Mouse (Mus musculus): ENCODE measurements around the gene Nsf. TPM values are rescaled to one million over a fixed set of nuclear protein-coding genes. Genes with fewer than 3 reads are reported as not detected.

The Nsf gene
- polyA plus RNA-seq, 1 experiment from 2014 or later: 49.6 TPM

DNA sequence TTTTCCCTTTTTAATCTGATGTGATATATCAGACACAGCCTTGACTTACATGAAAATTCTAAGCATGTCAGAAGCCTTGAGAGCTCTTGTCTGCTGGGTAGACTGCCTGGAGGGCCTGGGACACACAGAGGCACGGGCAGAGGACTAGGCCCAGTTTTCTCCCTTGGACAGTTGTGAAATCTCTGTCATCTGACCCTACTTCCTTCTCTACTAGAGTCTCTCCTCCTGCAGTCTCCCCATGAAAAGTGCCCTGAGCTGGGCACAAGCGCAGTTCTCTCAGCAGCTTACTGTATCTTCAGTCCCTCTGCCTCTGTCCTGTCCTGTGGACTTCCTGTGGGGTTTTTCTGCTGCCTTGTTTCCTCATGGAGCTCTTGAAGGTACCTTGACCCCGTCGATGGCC lies 25.5 kb upstream of the Nsf start:
- 85% methylated on average over 4 of the region's 4 CpGs for WGBS
- Histone ChIP-seq H3K27me3 (no peaks in the 10 kb centered on the region), H3K4me1 (no peaks in the 10 kb centered on the region), H3K9ac (no peak overlapping the region), H3K36me3 (peaks cover 72% of the 10 kb centered on the region), H3K4me3 (no peak overlapping the region), H3K4me2 (no peak overlapping the region), H3K27ac (no peak overlapping the region), H3K9me3 (no peaks in the 10 kb centered on the region)
- no peak for ATAC-seq (ENCODE audit: borderline replicate concordance, extremely low read depth, low FRiP score, low TSS enrichment)

DNA sequence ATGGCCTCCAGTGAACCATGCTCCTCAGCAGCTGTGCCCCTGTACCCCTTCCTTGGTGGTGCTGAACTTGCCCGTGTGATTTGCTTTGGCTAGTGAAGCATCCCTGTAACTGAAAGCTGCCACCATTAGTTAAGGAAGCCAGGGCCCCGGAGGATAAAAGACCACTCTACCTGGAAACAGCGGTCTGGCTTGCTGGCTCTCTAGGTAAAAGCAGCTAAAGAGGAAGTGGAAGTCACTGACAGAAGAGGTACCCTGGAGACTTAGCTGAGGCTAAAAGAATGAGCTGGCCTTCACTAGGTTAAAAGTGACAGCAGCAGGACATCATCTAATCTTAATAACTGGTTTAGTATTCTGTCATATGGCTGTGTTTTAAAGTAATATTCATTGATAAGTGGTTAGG lies 17.0 kb upstream of the Nsf start:
- H3K9ac ChIP-seq: no peak overlapping the region
- H3K4me1 ChIP-seq: peaks cover 14% of the 10 kb centered on the region
- no peaks in the 10 kb centered on the region for H3K27me3 ChIP-seq
- H3K9me3 ChIP-seq: no peaks in the 10 kb centered on the region
- H3K4me2 ChIP-seq: no peak overlapping the region
- 84% methylated on average over 3 of the region's 3 CpGs for WGBS
- no peak overlapping the region for H3K4me3 ChIP-seq
- H3K36me3 ChIP-seq: peaks cover 30% of the 10 kb centered on the region
- H3K27ac ChIP-seq: no peak overlapping the region
- ATAC-seq (ENCODE audit: borderline replicate concordance, extremely low read depth, low FRiP score, low TSS enrichment): no peak

DNA sequence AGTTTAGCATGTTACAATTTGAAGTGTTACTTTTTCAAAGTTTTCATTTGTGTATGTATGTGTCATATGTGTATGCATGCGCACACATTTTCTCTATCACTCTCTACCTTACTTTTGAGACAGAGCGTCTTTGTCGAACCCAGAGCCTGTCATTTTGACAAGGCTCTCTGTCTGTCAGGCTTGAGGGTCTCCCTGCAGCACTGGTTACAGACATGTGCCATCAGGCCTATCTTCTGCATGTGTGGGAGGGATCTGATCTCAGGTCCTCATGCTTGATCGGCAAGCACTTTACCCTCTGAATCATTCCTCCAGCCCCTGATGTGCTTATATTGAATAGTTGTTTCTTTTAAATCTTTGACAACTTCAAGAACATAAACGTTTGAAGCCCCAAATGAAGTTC lies 15.4 kb upstream of the Nsf start:
- H3K4me3 ChIP-seq: no peak overlapping the region
- H3K27me3 ChIP-seq: no peaks in the 10 kb centered on the region
- WGBS: 88% methylated on average over 5 of the region's 5 CpGs
- H3K4me2 ChIP-seq: no peak overlapping the region
- no peak for ATAC-seq (ENCODE audit: borderline replicate concordance, extremely low read depth, low FRiP score, low TSS enrichment)
- H3K36me3 ChIP-seq: peaks cover 17% of the 10 kb centered on the region
- peaks cover 14% of the 10 kb centered on the region for H3K4me1 ChIP-seq
- H3K27ac ChIP-seq: no peak overlapping the region
- H3K9me3 ChIP-seq: no peaks in the 10 kb centered on the region
- H3K9ac ChIP-seq: no peak overlapping the region

DNA sequence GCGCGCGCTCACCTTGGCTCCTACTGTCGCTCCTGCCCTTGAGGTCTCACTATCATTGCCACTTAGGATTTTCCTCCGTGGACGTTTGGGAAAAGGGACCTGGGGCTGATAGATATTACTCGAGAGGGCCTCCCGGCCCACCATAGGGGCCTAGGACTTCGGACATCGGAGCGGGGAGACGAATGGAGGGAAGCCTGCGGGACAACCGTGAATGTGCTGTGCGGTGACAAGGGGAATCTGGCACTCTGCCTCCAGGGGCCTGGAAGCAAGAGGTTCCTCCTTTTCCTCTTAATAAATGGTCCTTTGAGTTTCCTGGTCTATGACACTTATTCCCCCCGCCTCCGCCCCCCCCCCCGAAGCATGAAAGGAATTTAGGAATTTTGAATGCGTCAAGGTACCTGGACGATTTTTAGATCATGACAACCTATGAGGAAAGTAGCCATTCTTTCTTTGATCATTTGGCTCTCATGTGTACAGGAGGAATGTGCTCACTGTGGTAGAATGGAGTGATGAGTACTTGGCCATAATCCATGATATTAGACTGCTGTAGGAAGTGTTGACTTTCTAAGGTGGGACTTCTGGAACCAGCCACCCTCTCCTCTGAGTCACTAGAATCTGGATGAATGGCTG lies 13.4 kb upstream of the Nsf start:
- H3K36me3 ChIP-seq: peaks cover 5% of the 10 kb centered on the region; the same call in 1 of the 2 replicates
- peak overlapping the region; percentile 77 for H3K9ac ChIP-seq
- peak overlapping the region; percentile 93 for H3K27ac ChIP-seq
- no peaks in the 10 kb centered on the region for H3K9me3 ChIP-seq
- H3K4me1 ChIP-seq: peaks cover 14% of the 10 kb centered on the region
- H3K27me3 ChIP-seq: no peaks in the 10 kb centered on the region
- H3K4me2 ChIP-seq: peak overlapping the region; percentile 72
- H3K4me3 ChIP-seq: peak overlapping the region; percentile 76
- WGBS: under 1% methylated on average over 20 of the region's 20 CpGs
- no peak for ATAC-seq (ENCODE audit: borderline replicate concordance, extremely low read depth, low FRiP score, low TSS enrichment)

DNA sequence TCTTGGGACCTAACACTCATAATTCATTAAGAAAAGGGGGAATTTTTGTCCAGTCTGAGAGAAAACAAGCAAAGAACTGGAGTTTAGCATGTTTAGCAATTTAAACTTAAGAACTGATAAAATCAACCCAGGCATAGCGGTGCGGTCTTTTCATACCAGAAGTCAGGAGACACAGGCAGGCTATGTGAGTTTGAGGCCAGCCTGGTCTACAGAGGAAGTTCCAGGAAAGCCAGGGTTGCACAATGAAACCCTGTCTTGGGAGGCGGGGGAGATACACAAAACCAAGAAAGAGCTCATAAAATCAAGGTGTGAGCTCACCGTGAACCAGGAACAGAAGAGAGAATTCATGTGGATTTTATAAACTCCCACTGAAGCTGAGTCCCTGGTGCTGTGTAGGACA lies 3.0 kb upstream of the Nsf start:
- no peak for ATAC-seq (ENCODE audit: borderline replicate concordance, extremely low read depth, low FRiP score, low TSS enrichment)
- Histone ChIP-seq H3K4me3 (no peak overlapping the region), H3K36me3 (no peaks in the 10 kb centered on the region), H3K9ac (no peak overlapping the region), H3K27me3 (no peaks in the 10 kb centered on the region), H3K4me2 (no peak overlapping the region), H3K4me1 (peaks cover 11% of the 10 kb centered on the region; the same call in 1 of the 2 replicates), H3K27ac (no peak overlapping the region), H3K9me3 (no peaks in the 10 kb centered on the region)
- 84% methylated on average over 4 of the region's 4 CpGs for WGBS

DNA sequence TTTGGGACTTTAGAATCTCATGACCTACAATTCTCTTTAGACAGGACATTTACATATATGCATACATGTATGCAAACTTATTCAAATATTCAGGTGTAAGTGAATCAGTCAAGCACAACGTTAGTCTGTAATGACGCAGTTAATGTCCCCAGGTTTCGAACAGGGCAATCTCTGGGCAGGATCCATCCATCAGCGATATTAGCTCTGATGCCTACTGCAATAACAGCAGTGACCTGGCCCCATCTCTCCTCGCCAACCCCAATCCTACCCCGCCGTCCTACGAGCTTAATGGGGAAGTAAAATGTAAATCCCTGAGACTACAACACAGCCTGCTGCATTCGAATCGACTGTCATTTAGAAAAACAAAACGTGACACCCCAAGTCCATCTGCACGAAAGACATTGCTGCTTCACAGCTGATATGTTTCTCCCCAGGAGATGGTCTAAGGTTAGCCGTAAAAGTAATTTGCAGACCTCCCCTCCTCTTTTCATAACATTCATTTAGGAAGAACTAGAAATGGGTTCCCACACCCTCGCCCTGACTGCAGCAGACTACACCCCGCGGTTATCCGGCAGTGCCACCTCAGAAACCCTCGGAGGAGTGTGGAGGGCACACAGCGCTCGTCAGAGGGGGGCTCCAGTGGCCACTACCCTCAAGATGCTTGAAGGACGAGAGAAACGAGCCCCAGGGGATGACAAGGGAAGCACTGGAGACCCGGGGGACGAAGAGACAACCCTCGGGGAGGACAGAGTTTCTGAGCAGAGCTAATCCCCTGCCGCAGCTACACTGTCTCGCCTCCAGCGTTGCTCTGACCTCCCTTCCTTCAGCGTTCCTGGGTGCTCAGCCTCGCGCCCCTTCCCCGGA lies 592 bp downstream of the Nsf start:
- Histone ChIP-seq H3K4me1 (peaks cover 8% of the 10 kb centered on the region; the same call in 1 of the 2 replicates), H3K9ac (peak overlapping the region; percentile 93), H3K36me3 (no peaks in the 10 kb centered on the region), H3K27me3 (no peaks in the 10 kb centered on the region), H3K4me2 (peak overlapping the region; percentile 63), H3K27ac (peak overlapping the region; percentile 49; the same call in 1 of the 2 replicates), H3K9me3 (no peaks in the 10 kb centered on the region), H3K4me3 (peak overlapping the region; percentile 92)
- WGBS: 2% methylated on average over 30 of the region's 32 CpGs
- ATAC-seq (ENCODE audit: borderline replicate concordance, extremely low read depth, low FRiP score, low TSS enrichment): peak; percentile 62; the same call in 1 of the 2 replicates

GRCm38 (mm10) chr11:103952635-103953031 lies 1.2 kb downstream of the Nsf start:
- H3K4me1 ChIP-seq: peaks cover 8% of the 10 kb centered on the region; the same call in 1 of the 2 replicates
- WGBS: 74% methylated on average over 5 of the region's 5 CpGs
- H3K9me3 ChIP-seq: no peaks in the 10 kb centered on the region
- no peak for ATAC-seq (ENCODE audit: borderline replicate concordance, extremely low read depth, low FRiP score, low TSS enrichment)
- H3K4me2 ChIP-seq: peak overlapping the region; percentile 63
- peak overlapping the region; percentile 93; the same call in 1 of the 2 replicates for H3K9ac ChIP-seq
- no peaks in the 10 kb centered on the region for H3K36me3 ChIP-seq
- H3K27ac ChIP-seq: no peak overlapping the region
- H3K27me3 ChIP-seq: no peaks in the 10 kb centered on the region
- peak overlapping the region; percentile 92 for H3K4me3 ChIP-seq

- Histone ChIP-seq H3K27ac (no peak overlapping the region), H3K9ac (no peak overlapping the region), H3K9me3 (no peaks in the 10 kb centered on the region), H3K4me1 (peaks cover 8% of the 10 kb centered on the region; the same call in 1 of the 2 replicates), H3K4me2 (no peak overlapping the region), H3K36me3 (no peaks in the 10 kb centered on the region), H3K4me3 (no peak overlapping the region), H3K27me3 (no peaks in the 10 kb centered on the region)
- no peak for ATAC-seq (ENCODE audit: borderline replicate concordance, extremely low read depth, low FRiP score, low TSS enrichment)
- 87% methylated on average over 7 of the region's 7 CpGs for WGBS
Measured at GRCm38 (mm10) chr11:103951106-103951505, 2.8 kb downstream of the Nsf start.

DNA sequence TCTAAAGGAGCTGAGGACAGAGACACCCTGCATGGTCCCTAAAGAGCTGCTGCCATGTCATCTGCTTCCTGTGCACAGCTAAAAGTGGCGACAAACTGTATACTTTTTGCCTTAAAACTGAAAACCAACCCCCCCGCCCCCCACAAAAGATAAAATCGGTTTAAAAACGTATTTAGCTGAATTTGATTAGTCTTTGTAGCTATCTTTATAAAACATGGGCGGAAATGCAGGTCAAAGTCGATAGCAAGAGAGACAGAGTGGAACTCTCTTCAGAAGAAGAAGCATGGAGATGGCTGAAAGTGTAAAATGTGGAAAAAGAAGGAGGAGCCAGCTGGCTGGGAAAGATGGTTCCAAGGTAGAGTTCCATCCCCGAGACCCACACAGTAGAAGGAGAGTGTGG lies 4.9 kb downstream of the Nsf start:
- H3K9ac ChIP-seq: no peak overlapping the region
- peaks cover 8% of the 10 kb centered on the region; the same call in 1 of the 2 replicates for H3K4me1 ChIP-seq
- no peaks in the 10 kb centered on the region for H3K9me3 ChIP-seq
- ATAC-seq (ENCODE audit: borderline replicate concordance, extremely low read depth, low FRiP score, low TSS enrichment): no peak
- 84% methylated on average over 7 of the region's 7 CpGs for WGBS
- H3K27ac ChIP-seq: no peak overlapping the region
- no peaks in the 10 kb centered on the region for H3K36me3 ChIP-seq
- H3K4me2 ChIP-seq: no peak overlapping the region
- no peaks in the 10 kb centered on the region for H3K27me3 ChIP-seq
- no peak overlapping the region for H3K4me3 ChIP-seq

DNA sequence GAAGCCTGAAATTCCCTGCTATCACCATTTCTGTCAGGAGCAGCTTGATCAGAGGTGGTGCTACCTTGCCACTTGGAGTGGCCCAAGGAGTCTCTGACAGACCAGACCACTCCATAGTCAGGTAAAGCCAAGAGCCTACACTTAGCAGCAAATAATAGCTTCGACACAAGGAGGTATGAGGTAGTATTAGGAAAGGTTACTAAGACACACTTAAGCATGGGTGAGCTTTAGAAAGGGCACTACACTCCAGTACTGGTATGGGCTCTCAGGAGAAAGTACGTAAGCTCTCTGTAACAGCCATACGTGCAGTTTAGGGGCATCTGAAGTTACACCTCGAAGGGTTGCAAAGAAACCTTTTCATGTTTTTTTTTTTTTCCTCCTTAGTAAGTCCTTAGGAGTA lies 11.1 kb downstream of the Nsf start:
- no peak for ATAC-seq (ENCODE audit: borderline replicate concordance, extremely low read depth, low FRiP score, low TSS enrichment)
- Histone ChIP-seq H3K9ac (no peak overlapping the region), H3K36me3 (no peaks in the 10 kb centered on the region), H3K27me3 (no peaks in the 10 kb centered on the region), H3K4me1 (no peaks in the 10 kb centered on the region), H3K4me2 (no peak overlapping the region), H3K27ac (no peak overlapping the region), H3K4me3 (no peak overlapping the region), H3K9me3 (no peaks in the 10 kb centered on the region)
- 70% methylated on average over 4 of the region's 4 CpGs for WGBS

- Histone ChIP-seq H3K27me3 (no peaks in the 10 kb centered on the region), H3K4me3 (no peak overlapping the region), H3K9me3 (no peaks in the 10 kb centered on the region), H3K4me2 (no peak overlapping the region), H3K9ac (no peak overlapping the region), H3K36me3 (no peaks in the 10 kb centered on the region), H3K27ac (no peak overlapping the region), H3K4me1 (no peaks in the 10 kb centered on the region)
- ATAC-seq (ENCODE audit: borderline replicate concordance, extremely low read depth, low FRiP score, low TSS enrichment): no peak
- WGBS: 56% methylated on average over 5 of the region's 5 CpGs
Measured at GRCm38 (mm10) chr11:103941351-103941750, 12.5 kb downstream of the Nsf start.

DNA sequence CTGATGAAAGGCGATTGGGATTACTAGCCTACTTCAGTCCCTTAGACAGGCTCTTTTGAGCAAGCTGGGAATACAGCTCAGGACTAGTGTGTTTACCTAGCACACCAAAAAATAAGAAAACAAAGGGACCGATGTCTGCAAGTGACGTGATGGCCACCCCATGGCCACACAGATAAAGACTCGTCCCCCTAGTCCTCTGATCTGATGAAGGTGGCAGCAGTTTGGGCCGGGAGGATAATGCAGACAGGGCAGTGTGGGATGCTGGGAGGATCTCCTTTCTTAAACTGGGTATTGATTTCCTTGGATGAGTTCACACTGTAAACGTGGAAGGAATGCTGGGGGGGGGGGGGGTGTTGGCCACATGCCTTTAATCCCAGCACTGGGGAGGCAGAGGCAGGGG lies 13.0 kb downstream of the Nsf start:
- no peaks in the 10 kb centered on the region for H3K4me1 ChIP-seq
- H3K4me3 ChIP-seq: no peak overlapping the region
- no peaks in the 10 kb centered on the region for H3K36me3 ChIP-seq
- no peak overlapping the region for H3K27ac ChIP-seq
- H3K4me2 ChIP-seq: no peak overlapping the region
- H3K9ac ChIP-seq: no peak overlapping the region
- WGBS: 69% methylated on average over 6 of the region's 6 CpGs
- ATAC-seq (ENCODE audit: borderline replicate concordance, extremely low read depth, low FRiP score, low TSS enrichment): no peak
- no peaks in the 10 kb centered on the region for H3K27me3 ChIP-seq
- H3K9me3 ChIP-seq: no peaks in the 10 kb centered on the region

Data from lung, embryonic 15.5 days (tissue).